ENCODE assay signal across 1 mouse cellular context in genomic region chr2:4881350-4882248, GRCm38 (mm10).
TF ChIP-seq lines count a peak whose summit lies in the region.

Sephs1 (plus strand) TSS chr2:4881564.

TF ChIP-seq in MEL, 35 proteins besides CTCF, POLR2A, EP300 and RAD21 (continued from another document):
- TF ChIP-seq TCF12 (IDR thresholded peaks at IDR 0.05; ENCODE audit: low read depth, low read length), result peak; percentile 24; the same call in 1 of the 2 replicates
- TF ChIP-seq BHLHE40 (IDR thresholded peaks at IDR 0.05; ENCODE audit: borderline replicate concordance, low read depth, low read length), result no peak
- peak; percentile 29; the same call in 1 of the 2 replicates for TF ChIP-seq POLR2AphosphoS2 (IDR thresholded peaks at IDR 0.05; ENCODE audit: low read length)
